Mouse (Mus musculus) olfactory bulb, adult 2 months (tissue): ENCODE measurements around the gene 4931409K22Rik. TPM values are rescaled to one million over a fixed set of nuclear protein-coding genes. Genes with fewer than 3 reads are reported as not detected.
A peak's percentile ranks its signal among the peaks of the same experiment; 100 is the strongest.

Experiments
- H3K27ac ChIP-seq: fragments of 200-500 bp; 2 replicates; pipeline ENCODE4 v1.5.1; 2012; ENCODE audit warnings: low read depth, low read length; ENCODE audit not compliant: insufficient read depth
- H3K4me1 ChIP-seq: fragments of 200-500 bp; 2 replicates; pipeline ENCODE4 v1.6.1; 2012; ENCODE audit warnings: low read length; ENCODE audit not compliant: control insufficient read depth, insufficient read depth
- H3K4me3 ChIP-seq: fragments of 200-500 bp; 2 replicates; pipeline ENCODE4 v1.5.1; 2012; ENCODE audit warnings: mild to moderate bottlenecking, low read depth, low read length, moderate library complexity; ENCODE audit not compliant: insufficient read depth
- CTCF ChIP-seq: fragments of 200-500 bp; IDR thresholded peaks from 2 replicates; pipeline ENCODE4 v1.5.1; 2012; ENCODE audit warnings: low read depth, mild to moderate bottlenecking, low read length, moderate library complexity; ENCODE audit not compliant: insufficient read depth
- POLR2A ChIP-seq: fragments of 200-500 bp; IDR thresholded peaks from 2 replicates; pipeline ENCODE4 v1.6.1; 2012; ENCODE audit warnings: mild to moderate bottlenecking, low read depth, low read length, moderate library complexity; ENCODE audit not compliant: insufficient read depth
- WGBS: fragments of 180-500 bp; shearing (Covaris S2); methylation state at CpG from one replicate; pipeline ENCODE4 v1.1.7; 2018; 5-methylcytosine and 5-hydroxymethylcytosine counted together
- polyA plus RNA-seq: library from polyadenylated mRNA; stranded (reverse); fragments of >200 nt; gene quantifications from 2 replicates; pipeline ENCODE4 v1.2.4, GENCODE M21; 2012; ENCODE audit warnings: low replicate concordance; ENCODE audit not compliant: missing spikeins, insufficient read depth, insufficient read length

4931409K22Rik gene
- polyA plus RNA-seq, 1 experiment = not detected

DNA sequence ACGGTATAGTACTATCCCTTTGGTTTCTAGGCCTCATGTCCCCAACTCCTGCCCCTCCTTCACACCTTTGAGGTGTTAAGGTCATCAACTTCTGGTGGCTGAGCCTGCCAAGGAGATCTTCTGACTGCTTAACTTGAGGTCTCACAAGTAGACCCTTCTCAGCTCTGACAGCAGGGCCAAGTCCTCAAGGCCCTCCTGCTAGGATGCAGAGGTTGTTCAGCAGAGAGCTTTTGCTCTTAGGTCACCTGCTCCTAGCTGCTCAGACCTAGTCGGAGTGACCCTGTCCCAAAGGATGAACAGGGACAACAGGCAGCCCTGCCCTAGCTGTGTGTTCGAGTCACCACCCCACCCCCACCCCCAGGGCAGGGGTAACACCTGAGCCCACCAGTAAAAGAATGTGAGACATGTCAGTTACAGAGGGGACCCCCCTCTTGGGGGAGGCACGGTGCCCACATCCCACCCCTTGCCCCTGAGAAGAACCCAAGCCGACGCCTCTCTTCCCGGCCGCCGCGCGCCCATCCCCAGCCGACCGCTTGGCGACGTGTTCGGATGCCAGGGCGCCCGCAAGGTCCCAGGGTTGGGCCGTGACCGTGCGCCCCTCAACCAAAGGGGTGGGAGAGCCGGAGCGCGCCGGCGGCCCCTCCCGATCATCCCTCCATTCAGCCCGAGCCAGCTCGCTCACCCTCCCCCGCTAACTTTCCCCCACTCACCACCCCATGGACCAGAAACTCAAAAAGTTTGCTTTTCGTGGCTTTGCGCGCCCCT is 44.6 kb upstream of the 4931409K22Rik start:
- Histone ChIP-seq H3K4me1 (peaks cover 66% of the 10 kb centered on the region), H3K27ac (peak overlapping the region; percentile 0; the same call in 1 of the 2 replicates), H3K4me3 (peak overlapping the region; percentile 54)
- 4% methylated on average over 33 of the region's 33 CpGs for WGBS
- TF ChIP-seq CTCF (no peak), POLR2A (no peak)

DNA sequence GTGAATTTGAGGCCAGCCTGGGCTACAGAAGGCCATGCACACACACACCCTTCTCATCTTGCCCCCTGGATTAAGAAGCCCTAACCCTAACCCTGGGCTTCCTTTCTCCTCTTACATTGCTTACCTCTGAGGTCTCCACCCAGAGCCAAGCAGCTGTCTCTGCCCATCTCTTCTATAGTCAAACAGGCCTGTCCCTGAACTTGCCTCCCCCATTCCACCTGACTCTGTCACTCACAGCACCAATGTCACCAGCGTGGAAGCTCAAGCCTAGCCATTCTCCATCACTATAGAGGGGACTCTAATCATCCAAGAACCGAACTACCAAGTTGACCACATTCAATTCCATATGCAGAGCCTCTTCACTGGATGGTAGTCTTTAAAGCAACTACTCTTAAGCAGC is 43.6 kb upstream of the 4931409K22Rik start:
- no peak overlapping the region for H3K27ac ChIP-seq
- WGBS = 96% methylated on average over 2 of the region's 2 CpGs
- peaks cover 68% of the 10 kb centered on the region for H3K4me1 ChIP-seq
- H3K4me3 ChIP-seq = no peak overlapping the region
- no peak for TF ChIP-seq CTCF
- no peak for TF ChIP-seq POLR2A

DNA sequence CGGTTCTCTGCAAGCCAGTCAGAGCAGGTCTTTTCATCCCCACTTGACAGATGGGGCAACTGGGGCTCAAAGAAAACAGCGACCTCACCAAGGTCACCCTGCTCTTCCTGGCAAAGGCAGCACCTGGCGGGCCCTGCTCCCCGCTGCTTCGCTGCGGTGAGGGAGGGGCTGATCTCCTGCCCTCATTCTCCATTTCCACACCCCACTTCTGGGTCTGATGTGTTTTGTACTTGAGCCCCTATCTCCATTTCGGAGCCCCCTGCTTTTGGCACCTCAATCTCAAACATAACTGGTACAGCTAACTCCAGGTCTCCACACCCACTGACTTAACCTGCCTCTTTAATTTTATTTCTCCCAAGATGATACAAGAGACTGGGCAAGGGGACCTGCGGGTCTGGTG is 42.5 kb upstream of the 4931409K22Rik start:
- TF ChIP-seq CTCF = no peak
- no peak for TF ChIP-seq POLR2A
- Histone ChIP-seq H3K27ac (no peak overlapping the region), H3K4me3 (peak overlapping the region; percentile 64; the same call in 1 of the 2 replicates), H3K4me1 (peaks cover 70% of the 10 kb centered on the region)
- WGBS = 30% methylated on average over 8 of the region's 8 CpGs

- WGBS = under 1% methylated on average over 41 of the region's 41 CpGs
- Histone ChIP-seq H3K4me3 (peak overlapping the region; percentile 64), H3K27ac (peak overlapping the region; percentile 40; the same call in 1 of the 2 replicates), H3K4me1 (peaks cover 65% of the 10 kb centered on the region)
- no peak for TF ChIP-seq POLR2A
- TF ChIP-seq CTCF = peak; percentile 63
Observed at GRCm38 (mm10) chr5:24598570-24599006, 42.0 kb upstream of the 4931409K22Rik start.

- no peak for TF ChIP-seq CTCF
- no peak for TF ChIP-seq POLR2A
- Histone ChIP-seq H3K4me1 (peaks cover 61% of the 10 kb centered on the region), H3K4me3 (peak overlapping the region; percentile 64), H3K27ac (peak overlapping the region; percentile 40)
- 8% methylated on average over 15 of the region's 15 CpGs for WGBS
Observed at GRCm38 (mm10) chr5:24597901-24598569, 41.4 kb upstream of the 4931409K22Rik start.

- Histone ChIP-seq H3K4me3 (peak overlapping the region; percentile 6; the same call in 1 of the 2 replicates), H3K27ac (peak overlapping the region; percentile 94), H3K4me1 (peaks cover 60% of the 10 kb centered on the region)
- 10% methylated on average over 2 of the region's 2 CpGs for WGBS
- no peak for TF ChIP-seq CTCF
- no peak for TF ChIP-seq POLR2A
Observed at GRCm38 (mm10) chr5:24597221-24597728, 40.7 kb upstream of the 4931409K22Rik start.

DNA sequence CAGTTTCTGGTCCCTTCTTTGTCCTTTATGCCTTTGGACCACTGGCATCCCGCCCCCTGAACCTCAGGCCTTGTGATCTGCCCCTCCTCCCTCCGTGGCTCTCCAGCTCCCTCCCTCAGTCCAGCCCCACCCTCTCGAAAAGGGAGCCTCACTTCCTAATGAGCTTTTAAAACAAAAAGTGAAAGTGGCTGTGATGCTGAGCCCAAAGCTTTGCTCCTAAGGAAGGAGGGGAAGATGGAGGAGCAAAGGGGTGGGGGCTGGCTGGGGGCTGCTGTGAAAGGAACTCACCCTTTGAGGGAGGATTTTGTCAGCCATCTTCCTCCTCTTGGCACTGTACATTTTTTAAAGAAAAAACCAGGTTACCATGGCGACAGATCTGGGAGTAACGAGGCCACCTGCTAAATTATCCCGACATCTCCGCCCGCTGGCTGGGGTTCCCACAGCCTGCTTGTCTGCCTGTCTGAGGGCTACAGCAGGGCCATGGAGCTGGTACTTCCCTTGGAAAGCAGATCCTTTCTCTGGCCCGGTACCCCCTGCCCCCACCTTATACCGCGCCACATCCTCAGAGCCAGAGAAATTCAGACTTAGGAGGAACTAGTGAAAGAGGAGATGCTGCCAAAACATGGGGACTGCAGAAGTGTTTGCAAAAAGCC is 40.0 kb upstream of the 4931409K22Rik start:
- TF ChIP-seq CTCF = no peak
- TF ChIP-seq POLR2A = no peak
- H3K4me3 ChIP-seq = peak overlapping the region; percentile 18
- peaks cover 62% of the 10 kb centered on the region for H3K4me1 ChIP-seq
- WGBS = 4% methylated on average over 11 of the region's 11 CpGs
- H3K27ac ChIP-seq = peak overlapping the region; percentile 95

DNA sequence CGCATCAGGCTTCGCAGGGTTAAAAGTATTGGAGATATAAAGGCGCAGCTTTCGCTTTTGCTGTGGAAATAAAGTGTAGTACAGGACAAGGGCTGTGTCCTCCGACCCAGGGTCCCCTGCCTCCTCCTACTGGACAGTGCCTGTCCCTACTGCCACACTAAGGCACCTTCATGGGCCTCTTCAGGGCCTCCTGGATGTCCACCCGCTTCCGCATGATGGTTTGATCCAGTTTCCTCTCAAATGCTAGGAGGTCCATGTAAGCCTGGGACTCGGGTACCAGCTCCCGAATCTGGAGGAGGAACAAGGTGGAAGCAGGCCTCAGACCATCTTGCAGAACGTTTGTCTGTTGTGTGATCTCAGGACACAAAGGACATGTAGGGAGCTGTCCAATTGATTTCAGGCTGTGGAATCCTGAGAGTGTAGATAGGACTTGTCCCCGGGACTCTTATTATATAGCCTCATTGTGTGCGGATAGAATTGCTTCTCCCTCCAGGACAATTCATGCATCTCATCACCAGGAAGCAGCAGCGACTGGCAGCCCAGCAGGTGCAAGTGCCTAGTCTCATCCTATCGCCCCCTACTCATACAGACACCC is 39.3 kb upstream of the 4931409K22Rik start:
- TF ChIP-seq POLR2A (no peak), CTCF (no peak)

More for the DNA sequence above, 39.3 kb upstream of the 4931409K22Rik start:
- peak overlapping the region; percentile 95 for H3K27ac ChIP-seq
- 33% methylated on average over 14 of the region's 14 CpGs for WGBS
- 0 out of 2 replicates have a peak overlapping the region, but pooled peaks have one; percentile 18 for H3K4me3 ChIP-seq
- H3K4me1 ChIP-seq = peaks cover 63% of the 10 kb centered on the region
